Mouse (Mus musculus) mature B cell (primary cell): ENCODE measurements around the gene Lrrc56.

Source experiments
- in situ Hi-C: fragments of 300-500 bp; cut with MboI; formaldehyde crosslinking; loops from 2 replicates; pipeline ENCODE4 v1.14.3; 2019

Lrrc56 gene

DNA sequence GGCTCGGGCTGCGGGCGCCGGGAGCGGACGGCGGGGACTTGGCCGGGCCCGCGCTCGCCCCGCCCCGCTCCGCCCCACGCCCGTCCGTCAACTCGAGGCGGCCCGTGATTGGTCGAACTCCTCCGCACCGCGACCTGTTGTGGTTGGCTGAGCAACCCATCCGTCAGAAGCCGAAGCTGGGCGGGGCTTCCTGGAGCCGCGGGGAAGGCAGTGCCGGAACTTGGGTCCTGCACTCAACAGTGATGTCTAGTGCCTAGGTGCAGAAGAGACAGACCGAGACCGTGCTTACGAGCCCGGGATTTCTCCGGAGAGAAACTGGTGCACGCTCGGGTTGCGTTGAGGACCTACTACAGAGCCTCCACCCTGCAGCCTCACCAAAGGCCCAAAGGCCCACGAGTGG, at the start of gene Lrrc56, which contains the start of gene Hras:
Lrrc56 (plus strand) TSS at position 210 of the 400 bp plus-strand sequence.
Hras (minus strand) TSS at position 58 of the 400 bp plus-strand sequence.
- in situ Hi-C loops: no loop called here

DNA sequence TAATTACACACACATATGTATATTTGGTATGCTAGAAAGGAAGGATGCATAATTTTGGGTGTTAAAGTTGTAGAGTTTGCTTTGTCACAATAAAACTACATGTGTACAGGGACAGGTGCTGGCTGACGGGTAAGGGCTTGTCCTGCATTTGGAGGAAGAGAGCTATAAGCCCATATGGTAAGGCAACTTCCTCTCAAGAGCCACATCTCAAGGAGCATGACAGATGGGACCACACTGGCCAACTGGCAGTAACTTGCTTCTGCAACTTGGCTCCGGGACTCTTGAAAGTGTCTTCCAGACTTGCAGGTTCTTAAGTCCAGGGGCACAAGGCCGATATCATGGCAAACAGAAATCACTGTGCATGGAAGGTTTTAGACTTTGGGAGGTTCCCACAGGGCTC, 49.3 kb upstream of the Lrrc56 start:
- in situ Hi-C loops: no loop called here

GRCm38 (mm10) chr7:141145403-141145802, 48.6 kb upstream of the Lrrc56 start:
- in situ Hi-C loops: no loop called here

- in situ Hi-C loops: no loop called here
These were observed 47.8 kb upstream of the Lrrc56 start for GRCm38 (mm10) chr7:141146043-141146595.

GRCm38 (mm10) chr7:141147044-141147443, 46.9 kb upstream of the Lrrc56 start:
- in situ Hi-C loops: no loop called here

GRCm38 (mm10) chr7:141148639-141149038, 45.3 kb upstream of the Lrrc56 start:
- in situ Hi-C loops: no loop called here

GRCm38 (mm10) chr7:141155362-141155761, 38.6 kb upstream of the Lrrc56 start:
- in situ Hi-C loops: no loop called here

DNA sequence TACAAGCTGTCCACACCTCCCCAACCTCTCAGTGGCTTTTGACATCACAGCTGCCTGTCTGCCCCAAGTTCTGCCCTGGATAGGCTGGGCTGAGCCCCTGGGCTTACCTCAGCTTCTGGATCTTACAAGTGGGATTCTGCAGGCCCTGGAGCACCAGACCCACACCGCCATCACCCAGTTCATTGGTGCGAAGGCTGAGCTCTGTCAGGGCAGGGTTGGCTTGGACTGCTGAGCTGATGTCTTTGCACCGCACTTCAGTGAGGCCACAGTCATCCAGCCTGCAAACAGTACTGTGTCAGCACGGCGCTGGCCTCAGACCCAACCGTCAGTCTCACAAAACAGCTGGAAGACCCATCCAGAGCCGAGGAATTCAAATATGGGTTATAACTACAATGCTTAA, 29.6 kb upstream of the Lrrc56 start:
- in situ Hi-C loops: no loop called here

GRCm38 (mm10) chr7:141164850-141165249, 29.1 kb upstream of the Lrrc56 start:
- in situ Hi-C loops: no loop called here

GRCm38 (mm10) chr7:141167901-141168517, 25.9 kb upstream of the Lrrc56 start:
- in situ Hi-C loops: no loop called here

DNA sequence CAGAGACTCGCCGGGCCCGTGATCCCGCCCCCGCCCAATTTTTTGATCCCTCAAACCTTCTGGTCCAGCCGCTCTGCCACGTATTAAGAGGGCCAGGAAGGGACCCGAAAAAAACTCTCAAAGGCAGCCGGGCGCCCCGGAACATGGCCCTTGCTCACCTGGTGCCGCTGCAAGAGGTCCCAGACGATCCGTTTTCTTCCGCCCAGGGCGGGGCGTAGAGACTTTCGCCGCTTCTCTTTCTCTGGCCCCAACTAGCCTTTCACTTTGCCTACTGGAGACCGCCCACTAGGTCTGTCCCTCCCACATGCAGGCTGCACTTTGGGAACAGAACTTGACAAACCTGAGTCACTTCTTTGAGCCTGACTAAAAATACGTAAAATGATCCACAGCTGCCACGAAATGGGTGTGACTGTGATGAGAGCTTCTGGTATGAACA, 25.4 kb upstream of the Lrrc56 start:
- in situ Hi-C loops: no loop called here

GRCm38 (mm10) chr7:141169300-141169699, 24.7 kb upstream of the Lrrc56 start:
- in situ Hi-C loops: no loop called here

GRCm38 (mm10) chr7:141169866-141170265, 24.1 kb upstream of the Lrrc56 start:
- in situ Hi-C loops: no loop called here

- in situ Hi-C loops: no loop called here
These were observed 21.6 kb upstream of the Lrrc56 start, which contains the start of gene Rnh1 for GRCm38 (mm10) chr7:141172116-141173006. Gene Rnh1, minus strand, starts transcription at chr7:141172857.

- in situ Hi-C loops: no loop called here
These were observed 20.6 kb upstream of the Lrrc56 start for GRCm38 (mm10) chr7:141173323-141173850.

GRCm38 (mm10) chr7:141175068-141175467, 18.9 kb upstream of the Lrrc56 start:
- in situ Hi-C loops: loop anchor here (5.0 kb wide), 1 partner anchor 83 kb away; no protein-coding TSS in a partner anchor

DNA sequence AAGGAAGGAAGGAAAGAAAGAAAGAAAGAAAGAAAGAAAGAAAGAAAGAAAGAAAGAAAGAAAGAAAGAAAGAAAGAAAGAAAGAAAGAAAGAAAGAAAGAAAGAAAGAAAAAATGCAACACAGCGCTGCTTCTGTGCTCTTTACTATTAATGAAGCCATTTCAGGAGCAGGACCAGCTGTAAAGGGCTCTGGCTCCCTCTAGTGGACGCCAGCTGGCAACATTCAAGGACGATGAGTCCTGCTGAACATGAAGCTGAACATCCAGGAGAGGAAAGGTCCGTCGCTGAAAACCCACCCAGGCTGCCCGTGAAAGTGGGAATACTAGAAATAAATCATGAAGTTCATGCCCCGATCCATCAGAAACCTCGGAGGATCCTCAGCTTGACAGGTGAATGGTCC, 17.8 kb upstream of the Lrrc56 start:
- in situ Hi-C loops: loop anchor here (5.0 kb wide), 1 partner anchor 84 kb away; no protein-coding TSS in a partner anchor

DNA sequence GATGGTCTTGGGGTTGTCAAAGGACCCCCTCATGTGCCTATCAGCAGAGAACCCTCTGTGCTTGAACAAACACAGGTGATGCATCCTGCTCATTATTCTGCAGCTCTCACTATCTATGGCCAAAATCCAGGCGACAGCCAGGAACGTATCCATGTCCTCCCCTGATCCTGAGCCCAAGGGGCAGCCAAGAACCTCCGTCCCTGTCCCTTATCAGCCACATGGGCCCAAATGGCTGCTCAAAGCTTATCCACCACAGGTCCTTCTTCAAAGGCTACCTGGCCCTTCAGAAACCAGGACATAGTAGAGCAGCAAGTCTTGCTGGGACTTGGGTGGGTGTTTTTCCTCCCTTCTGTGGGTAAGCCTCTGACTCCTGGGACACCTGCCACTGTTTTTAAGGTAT, 5.8 kb upstream of the Lrrc56 start:
- in situ Hi-C loops: no loop called here

DNA sequence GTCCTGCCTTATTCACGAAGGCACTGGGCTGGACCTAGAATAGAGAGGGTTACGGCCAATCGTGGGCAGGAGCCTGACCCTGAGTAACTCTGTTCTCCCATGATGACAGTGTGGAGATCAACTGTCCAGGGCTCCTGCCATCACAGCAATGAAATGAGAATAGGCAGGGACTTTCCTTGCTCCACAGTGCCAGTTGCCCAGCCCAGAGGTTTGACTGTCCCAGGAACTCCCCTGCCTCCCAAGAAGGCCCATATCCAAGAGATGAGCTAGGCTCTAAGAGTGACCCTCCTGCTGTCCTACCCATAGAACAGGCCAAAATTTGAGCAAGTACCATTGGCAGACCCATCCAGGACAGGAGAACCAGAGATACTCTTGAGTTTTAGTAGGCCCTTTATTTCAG, 5.2 kb upstream of the Lrrc56 start:
- in situ Hi-C loops: no loop called here

GRCm38 (mm10) chr7:141190220-141190619, 3.7 kb upstream of the Lrrc56 start:
- in situ Hi-C loops: no loop called here

DNA sequence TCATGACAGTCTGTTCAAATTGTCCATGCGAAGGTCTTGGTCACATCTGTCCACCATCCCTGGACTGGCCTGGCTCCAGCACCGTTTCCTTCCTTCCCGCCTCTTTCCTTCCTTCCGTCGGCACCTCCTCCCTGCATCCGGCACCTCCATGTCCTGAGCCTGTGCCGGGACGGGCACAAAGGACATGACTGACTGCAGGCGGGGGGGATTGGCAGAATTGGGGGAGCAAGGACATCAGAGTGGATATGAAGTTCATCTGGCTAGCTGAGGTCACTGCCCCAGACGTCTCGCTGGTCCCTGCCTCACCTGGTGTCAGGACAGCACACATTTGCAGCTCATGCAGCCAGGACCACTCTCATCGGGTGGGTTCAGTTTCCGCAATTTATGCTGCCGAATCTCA, 2.9 kb upstream of the Lrrc56 start:
- in situ Hi-C loops: no loop called here
